ENCODE assay signal across 8 mouse cellular contexts in the genomic region with DNA sequence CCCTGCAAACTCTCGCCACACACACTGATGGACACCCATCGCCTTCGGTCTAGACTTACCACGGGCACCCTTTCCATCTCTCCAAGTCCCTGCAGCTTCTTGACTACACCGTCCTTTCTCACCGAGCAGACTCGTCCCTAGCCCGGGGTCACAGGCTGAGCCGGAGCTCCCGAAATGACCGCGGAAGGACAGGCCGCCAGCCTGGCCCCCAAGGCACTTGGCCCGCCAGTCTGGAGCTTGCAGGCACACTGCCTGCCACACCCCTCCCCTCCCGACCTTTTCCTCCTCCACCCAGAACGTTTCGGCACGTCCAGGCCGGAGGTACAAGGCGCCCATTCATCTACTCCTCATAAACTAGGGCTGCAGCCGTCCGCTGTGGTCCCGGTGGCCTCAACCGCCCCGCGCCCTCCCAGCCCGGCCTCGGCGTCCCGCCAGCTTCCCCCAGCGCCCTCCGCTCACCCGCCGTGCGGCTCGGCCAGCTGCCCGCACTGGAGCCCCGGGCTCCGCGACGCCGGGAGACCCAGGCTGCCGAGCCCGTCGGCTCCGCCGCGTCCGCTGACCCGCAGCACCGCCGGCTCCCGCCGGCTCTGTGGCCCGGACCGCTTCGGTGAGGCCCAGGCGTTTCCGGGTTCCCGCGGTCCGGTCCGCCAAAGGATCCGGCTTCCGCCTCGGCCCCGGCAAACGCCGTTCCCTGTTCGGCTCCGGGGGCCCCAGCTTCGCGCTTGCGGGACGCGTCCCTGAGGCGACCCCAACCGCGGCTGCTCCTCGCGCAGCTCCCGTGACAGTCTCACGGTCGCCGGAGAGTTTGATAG. TPM values are rescaled to one million over a fixed set of nuclear protein-coding genes. Genes with fewer than 3 reads are reported as not detected.
A peak's percentile ranks its signal among the peaks of the same experiment; 100 is the strongest.
DNase-seq lines count a peak whose midpoint lies in the region; ATAC-seq lines count a peak whose summit lies in the region.

No protein-coding gene starts in this region.

- peak; percentile 83 for ATAC-seq in inflammation-experienced regulatory T-cells, adult 6 months
- peak; percentile 93 for ATAC-seq in megakaryocyte progenitor cell, adult 5-6 weeks (replicated peaks; ENCODE audit: poor library complexity)

- peak; percentile 71 for DNase-seq in adipocyte (ENCODE audit: low spot score)
- peak; percentile 69 for DNase-seq in embryo, embryonic 10 days (ENCODE audit: low spot score)
- peak; percentile 83 for DNase-seq in gastrocnemius, postnatal 10 days
- DNase-seq in left cerebral cortex, postnatal 10 days (ENCODE audit: extremely low spot score in 1 of 2, low spot score in 2 of 2) = peak; percentile 69 to 91
- DNase-seq in right cerebral cortex, postnatal 10 days (ENCODE audit: low spot score in 2 of 2) = peak; percentile 86 to 87
- peak; percentile 82 for DNase-seq in urinary bladder, postnatal 25 days (ENCODE audit: low spot score)

- intact Hi-C loops in left cerebral cortex, postnatal 10 days (cut with DNase I) = no loop called here

RNA-seq across cellular contexts. Expression of a gene that starts 0.8 kb away (rescaled TPM):
- total RNA-seq in gastrocnemius, postnatal 10 days (2021) = 10 to 100 TPM; 10.6 to 11.8 TPM
- polyA plus RNA-seq in inflammation-experienced regulatory T-cells, adult 6 months (2017; shearing (Covaris generic)) = 1 to 10 TPM; 6.4 to 8.8 (median 7.6) TPM
- total RNA-seq in left cerebral cortex, postnatal 10 days (2021) = 10 to 100 TPM; 13.3 to 13.6 TPM
- total RNA-seq in megakaryocyte progenitor cell, adult 5-6 weeks (2015) = 42.5 and 45.9 TPM in 2 replicates
- total RNA-seq in megakaryocyte progenitor cell, adult 5-6 weeks (2017) = 51.3 and 60.6 TPM in 2 replicates

RNA-seq across cellular contexts. Expression of a gene that starts 30.8 kb away (rescaled TPM):
- total RNA-seq in gastrocnemius, postnatal 10 days (2021) = not detected
- polyA plus RNA-seq in inflammation-experienced regulatory T-cells, adult 6 months (2017; shearing (Covaris generic)) = not detected
- total RNA-seq in left cerebral cortex, postnatal 10 days (2021) = 1 to 10 TPM; 1.2 to 2.4 TPM
- total RNA-seq in megakaryocyte progenitor cell, adult 5-6 weeks (2015) = not detected in 2 replicates
- not detected in 2 replicates for total RNA-seq in megakaryocyte progenitor cell, adult 5-6 weeks (2017)

RNA-seq across cellular contexts. Expression of a gene that starts 49.4 kb away (rescaled TPM):
- 10 to 100 TPM; 15.9 to 20.0 TPM for total RNA-seq in gastrocnemius, postnatal 10 days (2021)
- 10 to 100 TPM; 89.9 to 95.2 (median 94.7) TPM for polyA plus RNA-seq in inflammation-experienced regulatory T-cells, adult 6 months (2017; shearing (Covaris generic))
- 10 to 100 TPM; 55.8 to 56.3 TPM for total RNA-seq in left cerebral cortex, postnatal 10 days (2021)
- total RNA-seq in megakaryocyte progenitor cell, adult 5-6 weeks (2015) = 77.9 and 81.7 TPM in 2 replicates
- 66.0 and 72.9 TPM in 2 replicates for total RNA-seq in megakaryocyte progenitor cell, adult 5-6 weeks (2017)

Comparison
In these comparisons a context has a peak if more than half of its experiments do, and no peak if none do; other contexts are left out.
1. Peak in every context shown above with its lines: DNase-seq and ATAC-seq.